Mouse (Mus musculus) testis, adult 2 months (tissue): ENCODE results near the gene Prrc2a.

ENCODE experiments used
- CTCF ChIP-seq: fragments of 200-500 bp; IDR thresholded peaks from 2 replicates; pipeline ENCODE4 v1.5.1; 2012; ENCODE audit warnings: low read depth, mild to moderate bottlenecking, inconsistent platforms, low read length, moderate library complexity; ENCODE audit not compliant: control insufficient read depth, insufficient read depth, insufficient replicate concordance
- POLR2A ChIP-seq: fragments of 200-500 bp; IDR thresholded peaks from 2 replicates; pipeline ENCODE4 v1.6.1; 2012; ENCODE audit warnings: low read depth, mild to moderate bottlenecking, inconsistent platforms, low read length, moderate library complexity; ENCODE audit not compliant: control insufficient read depth

GRCm38 (mm10) chr17:35164568-35165450, at the start of gene Prrc2a:
- TF ChIP-seq CTCF = no peak
- peak; percentile 88 for TF ChIP-seq POLR2A
